Mouse (Mus musculus): ENCODE data around the gene Fzd2.

DNA sequence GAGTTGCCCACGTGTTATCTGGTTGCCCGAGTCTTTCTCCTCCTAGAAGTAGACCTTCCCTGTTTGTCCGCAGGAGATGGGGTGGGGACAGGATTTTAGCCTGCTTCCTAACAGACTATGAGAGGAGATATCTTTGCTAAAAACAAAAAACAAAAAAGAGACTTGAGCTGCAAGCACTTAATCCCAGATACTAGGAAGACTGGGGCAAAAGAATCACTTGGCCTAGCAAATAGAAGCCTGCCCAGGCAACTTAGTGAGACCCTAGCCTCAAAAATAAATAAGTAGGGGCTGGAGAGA is 24.2 kb upstream of the Fzd2 start:
- TF ChIP-seq CTCF (IDR thresholded peaks at IDR 0.05; ENCODE audit: low read depth, low read length) (no peak), POLR2AphosphoS5 (IDR thresholded peaks at IDR 0.05; ENCODE audit: insufficient replicate concordance, low read depth, low read length) (no peak), TAL1 (conservative IDR thresholded peaks at IDR 0.05; ENCODE audit: low read depth, low read length) (no peak)

Data from G1E (cell line).